Mouse (Mus musculus) heart, postnatal 36 days (tissue): ENCODE data around the gene Gm45711. TPM values are rescaled to one million over a fixed set of nuclear protein-coding genes. Genes with fewer than 3 reads are reported as not detected.
"Not testable (repeated sequence)": the region's sequence is repeated elsewhere in the genome, so short reads cannot be mapped to it uniquely, and the experiment has no call there.

Experiments
- DNase-seq, 2 experiments: peaks; one replicate each; pipeline ENCODE4 v3.0.0; 2021 to 2022
- intact Hi-C: fragments of 180-260 bp; cut with DNase I; formaldehyde crosslinking; loops from one replicate; pipeline ENCODE4 v1.15.1; 2025
- total RNA-seq, 2 experiments: library from RNA; stranded (reverse); gene quantifications; 2 replicates each; pipeline ENCODE4 v1.2.3; 2021

Gm45711 gene
- total RNA-seq, result not detected

DNA sequence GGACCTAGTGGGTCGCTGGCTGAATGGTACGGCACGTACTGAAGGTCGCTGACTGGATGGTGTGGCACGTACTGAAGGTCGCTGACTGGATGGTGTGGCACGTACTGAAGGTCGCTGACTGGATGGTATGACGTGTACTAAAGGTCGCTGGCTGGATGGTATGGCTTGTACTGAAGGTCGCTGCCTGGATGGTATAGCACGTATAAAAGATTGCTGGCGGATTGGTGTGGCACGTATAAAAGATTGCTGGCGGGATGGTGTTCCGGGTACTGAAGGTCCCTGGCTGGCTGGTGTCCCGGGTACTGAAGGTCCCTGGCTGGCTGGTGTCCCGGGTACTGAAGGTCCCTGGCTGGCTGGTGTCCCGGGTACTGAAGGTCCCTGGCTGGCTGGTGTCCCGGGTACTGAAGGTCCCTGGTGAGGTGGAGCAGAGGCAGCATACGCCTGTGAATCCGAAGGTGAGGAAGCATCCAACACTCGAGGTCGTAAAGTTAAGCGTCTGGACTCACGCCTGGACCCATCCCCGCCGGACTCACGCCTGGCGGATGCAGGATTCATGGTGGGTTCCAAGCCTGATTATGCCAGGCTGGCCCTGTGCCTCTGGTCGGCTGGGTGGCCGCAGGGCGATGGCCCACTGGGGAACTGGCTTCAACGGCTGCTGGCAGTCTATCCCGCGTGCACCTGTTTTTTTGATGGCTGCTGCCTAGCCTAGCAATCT is at the start of gene Gm45711, which contains the start of gene Cmtm1:
TSS of gene Gm45711 (minus strand) at position 641 of the 715 bp plus-strand sequence.
TSS of gene Cmtm1 (minus strand) at position 705 of the 715 bp plus-strand sequence.
- peak; percentile 33 to 49 for DNase-seq
- intact Hi-C loops, result not testable (repeated sequence)

DNA sequence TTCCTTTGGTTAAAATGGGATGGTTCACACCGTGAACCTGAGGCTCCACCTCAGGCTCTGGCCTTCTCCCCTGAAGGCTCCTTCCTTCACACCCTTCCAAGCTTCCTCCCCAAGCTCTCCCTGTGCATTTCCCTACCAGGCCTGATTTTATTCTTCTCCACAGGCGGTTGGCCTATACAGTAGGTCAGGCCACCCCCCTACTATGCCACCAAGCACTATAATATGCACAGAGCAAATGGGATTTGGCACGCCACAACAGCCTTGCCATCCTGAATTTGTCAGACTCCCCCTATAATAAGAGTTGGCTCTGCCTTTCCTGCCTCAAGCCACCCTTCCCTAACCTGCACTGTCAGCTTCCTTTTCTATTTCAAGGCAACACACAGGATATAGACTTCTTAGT is 48.8 kb upstream of the Gm45711 start:
- intact Hi-C loops, result no loop called here
- DNase-seq, result no peak

DNA sequence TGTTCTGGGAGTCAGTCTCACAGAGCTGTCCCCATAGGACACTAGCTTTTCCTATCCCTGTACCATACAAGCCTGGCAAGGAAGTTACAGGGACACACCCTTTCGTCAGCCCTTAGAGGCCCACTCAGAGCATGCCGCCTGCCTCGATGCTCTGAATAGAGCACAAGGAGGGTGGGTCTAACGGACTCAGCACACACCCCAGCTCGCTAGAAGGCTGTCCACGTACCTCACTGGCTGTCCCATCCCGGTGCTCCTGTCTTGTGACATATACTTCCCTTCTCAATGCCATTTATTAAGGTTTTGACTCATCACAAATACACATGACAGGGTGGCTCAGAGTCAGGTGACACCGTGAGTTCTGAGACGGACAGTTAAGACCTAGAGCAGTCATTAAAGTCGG is 44.6 kb upstream of the Gm45711 start:
- DNase-seq, result no peak
- intact Hi-C loops, result no loop called here

DNA sequence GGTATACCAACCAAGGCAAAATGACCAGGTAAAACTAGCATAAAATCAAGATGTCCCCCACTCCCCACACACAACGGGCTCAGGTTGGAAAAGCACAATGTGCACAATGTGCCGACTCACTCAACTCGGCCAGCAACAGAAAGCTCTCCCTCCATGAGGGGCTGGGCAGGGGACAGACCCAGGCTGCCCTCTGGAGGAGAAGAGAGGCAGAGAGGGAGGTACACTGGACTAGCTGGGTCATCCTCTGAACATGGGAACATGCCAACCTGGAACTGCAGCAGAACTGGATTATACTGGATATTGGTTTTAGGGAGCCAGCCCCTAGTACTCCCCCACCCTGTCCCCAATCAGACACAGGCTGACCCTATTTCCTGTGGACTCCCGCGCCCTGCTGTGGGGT is 43.3 kb upstream of the Gm45711 start:
- no peak for DNase-seq
- intact Hi-C loops, result no loop called here

DNA sequence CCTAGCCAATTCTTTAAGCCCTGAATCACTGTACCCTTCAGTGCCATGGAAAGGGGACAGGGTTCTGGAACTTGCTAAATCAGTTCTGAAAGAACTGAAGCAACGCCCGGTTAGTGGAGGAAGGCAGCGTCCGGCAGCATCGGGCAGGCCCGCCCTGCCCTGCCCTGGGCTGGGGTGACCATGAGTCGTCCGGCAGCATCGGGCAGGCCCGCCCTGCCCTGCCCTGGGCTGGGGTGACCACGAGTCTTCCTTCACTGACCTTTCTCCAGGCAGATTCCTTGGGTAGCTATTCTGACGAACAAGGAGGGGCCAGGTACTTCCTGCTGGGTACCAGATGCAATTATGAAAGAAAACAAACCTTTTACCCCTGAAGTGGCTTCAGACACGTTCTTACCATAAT is 40.2 kb upstream of the Gm45711 start:
- intact Hi-C loops, result no loop called here
- no peak for DNase-seq

DNA sequence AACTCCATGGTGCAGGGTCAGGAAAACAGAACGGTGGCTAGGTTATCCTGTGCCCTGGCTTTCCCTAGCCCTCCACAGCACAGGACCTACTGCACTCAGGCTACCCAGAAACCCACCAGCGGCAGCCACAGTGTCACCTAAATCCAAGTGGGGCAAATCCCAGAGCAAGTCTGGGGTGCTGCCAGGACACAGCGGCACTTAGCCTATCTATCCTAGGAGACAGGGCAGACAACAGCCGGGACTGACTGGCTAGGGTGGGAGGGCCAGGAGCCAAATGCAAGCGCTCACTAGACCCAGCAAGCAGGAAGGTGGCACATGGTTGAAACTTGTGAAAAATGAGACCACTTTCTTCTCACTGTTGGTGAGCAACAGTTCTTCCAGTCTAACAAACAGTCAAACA is 39.1 kb upstream of the Gm45711 start:
- intact Hi-C loops, result loop anchor here (10.0 kb wide), 1 partner anchor 204 kb away; no protein-coding TSS in a partner anchor
- peak in 1 of 2 experiments; percentile 32 for DNase-seq

DNA sequence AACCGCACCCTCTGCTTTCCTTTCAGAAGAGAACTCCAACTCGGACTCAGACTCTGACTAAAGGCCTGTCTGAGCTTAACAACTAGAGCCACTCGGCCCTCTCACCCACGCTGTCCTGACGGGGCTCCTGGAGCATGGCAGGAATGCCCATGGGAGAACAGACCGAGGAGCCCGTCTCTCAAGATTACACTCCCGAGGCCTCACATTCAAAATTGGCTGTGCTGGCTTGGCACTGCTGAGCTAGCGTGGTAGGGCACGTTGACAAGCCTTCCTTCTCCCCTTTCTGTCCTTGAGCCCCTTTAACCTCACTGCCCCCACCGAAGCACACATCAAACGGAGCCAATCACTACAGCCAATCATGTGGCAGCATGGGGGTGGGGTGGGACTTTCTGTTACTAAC is 36.8 kb upstream of the Gm45711 start:
- DNase-seq, result no peak
- intact Hi-C loops, result loop anchor here (10.0 kb wide), 1 partner anchor 202 kb away; no protein-coding TSS in a partner anchor

DNA sequence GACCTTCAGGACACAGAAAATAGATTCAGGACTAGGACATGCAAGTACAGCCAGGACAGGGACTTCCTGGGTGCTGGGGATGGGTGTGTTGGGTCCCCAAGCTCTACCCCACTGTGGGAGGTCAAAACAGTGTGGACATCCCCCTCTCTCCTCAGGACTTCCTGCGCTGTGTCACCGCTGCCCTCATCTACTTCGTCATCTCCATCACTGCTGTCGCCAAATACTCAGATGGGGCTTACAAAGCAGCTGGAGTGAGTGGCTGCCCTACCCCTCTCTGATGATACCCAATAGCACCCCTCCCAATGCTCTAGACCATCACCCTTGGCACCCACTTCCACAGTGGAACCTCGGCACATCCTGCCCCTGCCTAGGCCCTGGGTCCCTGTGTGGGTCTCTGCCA is 34.7 kb upstream of the Gm45711 start:
- intact Hi-C loops, result loop anchor here (1.0 to 10.0 kb wide), 6 partner anchors 50 to 247 kb away; partner anchors contain the start of gene Cmtm4
- DNase-seq, result no peak

DNA sequence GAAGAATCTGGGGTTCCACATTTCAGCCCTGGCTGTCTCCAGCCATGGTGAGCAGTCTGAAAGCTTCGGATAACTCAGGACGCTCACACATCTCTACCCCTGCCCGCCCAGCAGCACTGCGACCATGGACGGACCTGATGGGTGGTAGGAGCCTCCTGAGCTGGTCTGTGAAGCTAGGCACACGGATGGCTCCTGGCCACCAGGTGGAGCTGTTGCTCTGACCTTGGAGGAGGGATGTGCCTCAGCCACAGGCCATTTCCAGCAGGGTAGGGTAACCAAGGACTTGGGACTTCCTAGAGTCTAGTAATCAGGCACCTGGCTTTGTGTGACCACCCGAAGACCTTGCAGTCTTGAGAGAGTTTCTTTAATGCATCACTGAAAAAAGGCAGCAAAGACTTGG is 34.1 kb upstream of the Gm45711 start:
- intact Hi-C loops, result loop anchor here (1.0 to 10.0 kb wide), 6 partner anchors 51 to 247 kb away; partner anchors contain the start of gene Cmtm4
- peak; percentile 87 to 91 for DNase-seq

DNA sequence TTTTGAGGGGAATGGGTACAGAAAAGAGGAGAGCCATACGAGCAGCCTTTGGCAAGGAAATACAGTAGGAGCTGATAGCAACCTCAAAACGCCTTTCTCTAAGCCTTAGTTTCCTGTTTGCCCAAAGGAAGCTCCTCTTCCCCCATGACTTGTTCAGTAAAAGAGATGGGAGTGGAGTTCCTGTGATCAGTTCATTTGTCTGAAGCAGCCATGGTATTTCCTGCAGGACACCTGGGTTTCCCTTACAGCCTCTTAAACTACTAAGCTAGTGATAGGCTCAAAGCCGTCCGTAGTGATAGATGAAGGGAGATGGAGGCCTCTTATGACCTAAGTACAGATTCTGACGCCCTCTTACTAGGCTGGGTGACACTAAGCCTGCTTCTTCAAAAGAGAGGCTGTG is 32.5 kb upstream of the Gm45711 start:
- intact Hi-C loops, result loop anchor here (5.0 to 10.0 kb wide), 2 partner anchors 198 to 245 kb away; no protein-coding TSS in a partner anchor
- DNase-seq, result no peak

DNA sequence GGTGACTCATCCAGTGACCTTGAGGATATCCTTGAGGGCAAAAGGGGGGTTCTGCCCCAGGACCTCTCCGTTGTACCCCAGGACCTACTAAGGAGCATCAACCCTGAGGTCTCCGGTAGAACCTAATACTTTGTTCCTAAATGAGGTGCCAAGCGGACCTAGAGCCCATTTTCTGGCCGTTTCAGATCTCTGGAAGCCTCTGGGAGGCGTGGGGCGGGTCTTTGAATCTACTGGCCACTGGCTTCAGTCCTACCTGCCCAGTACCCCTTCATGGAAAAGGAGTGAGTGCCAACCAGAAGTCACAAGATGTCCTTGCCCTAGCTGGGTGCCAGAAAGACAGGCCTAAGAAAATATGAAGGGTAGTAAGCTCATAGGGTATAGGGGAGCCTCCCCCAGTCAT is 31.8 kb upstream of the Gm45711 start:
- no peak for DNase-seq
- intact Hi-C loops, result loop anchor here (1.0 to 10.0 kb wide), 5 partner anchors 29 to 244 kb away; partner anchors contain the start of gene Cklf

DNA sequence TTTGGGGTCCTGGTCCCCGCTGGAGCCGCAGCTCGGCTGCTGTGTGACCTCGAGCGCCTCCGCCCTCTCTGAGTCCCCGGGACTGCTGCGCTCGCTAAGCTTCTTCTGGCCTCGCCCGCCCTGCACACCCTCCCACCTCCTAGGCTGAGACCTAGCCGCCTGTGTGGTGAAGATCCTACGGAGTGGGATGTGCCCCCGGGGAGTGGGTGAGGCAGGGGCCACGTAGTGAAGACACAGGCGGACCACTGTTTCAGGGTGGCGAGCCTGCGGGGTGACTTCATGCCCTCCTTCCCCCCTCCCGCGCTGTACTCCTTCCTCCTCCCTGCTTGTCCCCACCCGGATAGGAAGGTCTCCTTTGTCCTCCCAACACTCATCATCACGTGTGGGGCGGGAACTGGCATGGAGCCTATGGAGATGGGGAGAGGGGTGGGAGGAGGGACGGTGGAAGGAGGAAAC is 31.3 kb upstream of the Gm45711 start:
- intact Hi-C loops, result loop anchor here (1.0 to 10.0 kb wide), 5 partner anchors 28 to 244 kb away; partner anchors contain the start of gene Cklf
- DNase-seq, result peak; percentile 77 to 79

DNA sequence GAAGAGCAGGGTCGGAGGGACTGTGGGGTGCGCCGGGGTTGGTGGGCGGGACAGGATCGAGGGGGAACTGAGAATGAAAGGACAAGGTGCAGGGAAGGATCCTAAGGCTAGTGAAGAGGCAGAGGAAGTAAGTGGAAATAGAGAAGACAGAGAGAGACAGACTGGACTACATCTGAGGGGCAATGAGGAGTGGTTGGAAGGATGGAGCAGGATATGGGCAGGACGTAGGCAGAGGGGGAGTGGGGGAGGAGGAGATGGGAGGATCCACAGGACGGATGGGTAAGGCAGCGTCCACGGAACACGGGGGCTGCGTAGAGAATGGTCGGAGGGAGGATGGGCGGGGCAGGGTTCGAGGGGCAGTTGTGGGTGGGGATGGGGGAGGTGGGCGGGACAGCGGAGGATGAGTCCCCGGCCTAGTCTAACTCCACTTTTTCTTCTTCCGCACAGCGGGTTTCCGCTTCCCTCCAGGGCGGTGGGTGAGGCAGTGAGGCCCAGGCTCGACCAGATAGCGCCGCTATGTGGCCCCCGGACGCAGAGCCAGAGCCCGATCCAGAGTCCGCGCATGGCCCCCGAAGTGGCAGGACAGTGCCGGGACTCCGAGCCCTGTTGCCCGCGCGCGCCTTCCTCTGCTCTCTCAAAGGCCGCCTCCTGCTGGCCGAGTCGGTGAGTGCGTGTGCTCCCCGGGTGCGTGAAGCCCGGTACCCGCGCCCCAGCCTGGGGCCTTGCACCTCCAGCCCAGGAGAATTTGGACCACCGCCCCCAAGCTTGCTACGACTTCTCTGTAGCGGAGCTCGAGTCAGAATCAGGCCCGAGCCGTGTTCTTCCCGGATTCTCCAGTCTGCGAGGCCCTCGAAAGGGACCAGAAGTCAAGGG is 30.6 kb upstream of the Gm45711 start:
- peak; percentile 80 to 81 for DNase-seq
- intact Hi-C loops, result loop anchor here (1.0 to 10.0 kb wide), 5 partner anchors 28 to 243 kb away; partner anchors contain the start of gene Cklf

DNA sequence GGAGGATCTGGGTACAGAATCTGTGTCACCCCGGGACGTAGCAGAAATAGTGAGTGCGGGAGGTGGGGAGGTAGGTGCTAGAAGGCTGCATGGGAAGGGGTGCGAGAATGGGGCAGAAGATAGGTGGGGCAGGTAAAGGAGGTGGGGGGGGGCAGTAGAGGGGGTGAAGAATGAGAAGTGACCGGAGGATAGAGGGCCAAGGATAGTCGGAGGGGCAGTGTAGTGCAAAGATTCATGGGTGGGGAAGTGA is 30.0 kb upstream of the Gm45711 start:
- DNase-seq, result no peak
- intact Hi-C loops, result loop anchor here (2.0 to 10.0 kb wide), 4 partner anchors 27 to 243 kb away; partner anchors contain the start of gene Cklf

DNA sequence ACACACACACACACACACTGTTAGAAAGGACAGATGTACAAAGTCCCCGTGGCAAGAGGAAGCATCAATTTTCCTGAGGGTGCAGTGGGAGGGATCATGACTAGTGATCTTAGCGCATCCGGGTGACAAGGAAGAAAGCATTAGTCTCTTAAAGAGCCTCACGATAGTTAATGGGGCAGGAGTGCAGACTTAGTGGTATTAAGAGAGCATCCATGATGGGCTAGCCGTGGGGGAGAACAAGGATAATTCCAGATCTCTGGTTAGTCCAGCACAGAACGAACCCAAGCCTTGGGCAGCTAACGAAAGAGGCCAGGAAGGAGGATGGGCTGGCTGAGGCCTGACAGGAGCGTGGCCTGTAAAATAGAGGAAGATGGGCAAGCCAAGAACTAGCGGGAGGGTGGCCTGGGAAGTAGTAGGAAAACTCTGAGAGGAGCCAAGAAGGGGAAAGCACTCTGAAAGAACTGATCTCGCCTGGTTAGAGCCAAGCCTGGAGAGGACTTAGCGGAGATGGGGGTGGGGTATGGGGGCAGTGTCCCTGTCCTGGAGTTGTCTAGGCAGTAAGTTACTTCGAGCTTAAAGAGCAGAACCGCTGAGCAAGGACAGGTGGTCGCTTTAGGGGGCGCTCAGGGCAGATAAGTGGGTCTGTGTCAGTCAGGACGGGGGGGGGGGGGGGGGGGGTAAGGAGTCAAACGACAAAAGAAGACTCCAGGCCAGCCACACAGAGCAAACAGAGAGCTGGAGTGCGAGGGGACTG is 29.5 kb upstream of the Gm45711 start, which contains the start of gene Cmtm3:
TSS of gene Cmtm3 (plus strand) at position 182 of the 754 bp plus-strand sequence.
- intact Hi-C loops, result no loop called here
- peak; percentile 29 to 60 for DNase-seq

DNA sequence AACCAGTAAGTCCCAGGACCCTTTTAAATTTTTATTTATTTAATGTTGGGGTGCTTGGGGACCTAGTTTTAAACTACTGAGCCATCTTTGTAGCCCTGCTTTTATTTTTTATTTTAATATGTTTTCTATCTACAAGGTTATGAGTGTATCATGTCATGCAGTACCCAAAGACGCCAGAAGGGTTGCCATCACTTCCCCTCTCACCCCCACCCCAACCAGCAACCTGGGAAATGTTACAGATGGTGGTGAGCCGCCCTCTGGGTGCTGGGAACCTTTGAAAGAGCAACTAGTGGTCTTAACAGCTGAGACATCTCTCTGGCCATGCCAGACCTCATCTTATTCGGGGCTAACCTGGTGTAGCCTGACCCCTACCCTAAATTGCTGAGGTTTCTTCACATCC is 28.0 kb upstream of the Gm45711 start:
- no peak for DNase-seq
- intact Hi-C loops, result no loop called here

DNA sequence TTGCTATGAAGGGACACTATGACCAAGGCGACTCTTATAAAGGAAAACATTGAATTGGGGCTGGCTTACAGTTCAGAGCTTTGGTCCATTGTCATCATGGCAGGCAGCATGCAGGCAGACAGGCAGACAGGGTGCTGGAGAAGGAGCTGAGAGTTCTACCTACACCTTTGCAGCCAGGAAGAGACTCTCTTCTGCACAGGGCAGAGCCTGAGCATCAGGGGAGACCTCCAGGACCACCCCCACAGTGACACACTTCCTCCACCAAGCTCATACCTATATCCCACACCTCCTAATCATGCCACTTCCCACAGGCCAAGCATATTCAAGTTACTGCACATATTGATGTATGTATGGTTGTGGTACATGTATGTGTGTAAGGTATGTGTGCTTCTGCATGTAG is 26.9 kb upstream of the Gm45711 start:
- intact Hi-C loops, result no loop called here
- no peak for DNase-seq

DNA sequence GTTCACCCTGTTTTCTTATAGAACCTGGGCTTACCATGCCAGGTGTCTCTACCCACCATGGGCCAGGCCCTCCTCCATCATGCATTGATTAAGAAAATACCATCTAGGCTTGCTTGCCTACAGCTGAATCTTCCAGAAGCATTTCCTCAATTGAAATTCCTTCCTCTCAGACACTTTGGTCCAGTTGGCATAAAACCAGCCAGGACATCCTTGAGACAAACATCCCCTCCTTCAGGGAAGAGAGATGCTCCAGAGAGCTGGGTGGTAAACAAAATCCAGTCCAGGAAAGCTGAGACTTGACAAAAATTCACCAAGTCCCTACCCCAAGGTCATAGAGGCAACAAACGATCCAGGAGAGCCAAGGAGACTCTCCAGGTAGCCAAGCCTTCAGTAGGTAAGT is 24.3 kb upstream of the Gm45711 start:
- intact Hi-C loops, result no loop called here
- no peak for DNase-seq

DNA sequence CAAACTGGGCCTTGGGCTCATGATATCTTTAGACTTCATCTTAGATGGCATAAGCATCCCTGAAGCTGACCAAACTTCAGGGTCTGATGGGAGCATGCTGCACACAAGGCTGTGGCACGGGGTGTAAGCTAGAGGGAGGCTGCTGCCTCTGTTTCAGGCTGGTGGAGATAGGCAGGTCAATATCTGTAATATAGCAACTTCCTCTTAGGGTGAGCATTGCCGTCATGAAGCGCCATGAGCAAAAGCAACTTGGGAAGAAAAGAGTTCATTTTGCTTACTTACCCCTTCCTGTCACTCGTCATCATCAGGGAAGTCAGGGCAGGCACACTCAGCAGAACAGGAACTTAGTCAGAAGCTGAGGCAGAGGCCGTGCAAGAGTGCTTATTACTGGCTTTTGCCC is 23.9 kb upstream of the Gm45711 start:
- DNase-seq, result no peak
- intact Hi-C loops, result no loop called here
